Mouse (Mus musculus) limb, embryonic 12.5 days (tissue): ENCODE data around the gene Edaradd. TPM values are rescaled to one million over a fixed set of nuclear protein-coding genes. Genes with fewer than 3 reads are reported as not detected.

Experiments used
- ATAC-seq: fragments of 200-750 bp; cut with Nextera tagmentation; 2 replicates; pipeline ENCODE4 v1.8.0; 2017; ENCODE audit warnings: low read depth, moderate TSS enrichment; ENCODE audit not compliant: insufficient number of reproducible peaks, insufficient read depth, low FRiP score, low TSS enrichment
- H3K27ac ChIP-seq: fragments of 300-500 bp; sonication (generic); 2 replicates; pipeline ENCODE4 v1.5.1; 2016; ENCODE audit warnings: mild to moderate bottlenecking, moderate library complexity
- H3K27me3 ChIP-seq: fragments of 300-500 bp; sonication (generic); 2 replicates; pipeline ENCODE4 v1.6.1; 2016; ENCODE audit warnings: mild to moderate bottlenecking, moderate library complexity
- H3K36me3 ChIP-seq: fragments of 300-500 bp; sonication (generic); 2 replicates; pipeline ENCODE4 v1.6.1; 2016; ENCODE audit warnings: mild to moderate bottlenecking, moderate library complexity
- H3K4me1 ChIP-seq: fragments of 300-500 bp; sonication (generic); replicated peaks from 2 replicates; pipeline ENCODE4 v1.6.1; 2016
- H3K4me2 ChIP-seq: fragments of 300-500 bp; sonication (generic); 2 replicates; pipeline ENCODE4 v1.6.1; 2016; ENCODE audit warnings: mild to moderate bottlenecking, moderate library complexity
- H3K4me3 ChIP-seq: fragments of 300-500 bp; sonication (generic); replicated peaks from 2 replicates; pipeline ENCODE4 v1.5.1; 2016; ENCODE audit warnings: mild to moderate bottlenecking
- H3K9ac ChIP-seq: fragments of 300-500 bp; sonication (generic); replicated peaks from 2 replicates; pipeline ENCODE4 v1.6.1; 2016; ENCODE audit warnings: mild to moderate bottlenecking, moderate library complexity
- H3K9me3 ChIP-seq: fragments of 300-500 bp; sonication (generic); 2 replicates; pipeline ENCODE4 v1.6.1; 2016; ENCODE audit warnings: mild to moderate bottlenecking, moderate library complexity
- WGBS: fragments of 180-500 bp; shearing (Covaris S2); methylation state at CpG from one replicate; pipeline ENCODE4 v1.1.7; 2016; 5-methylcytosine and 5-hydroxymethylcytosine counted together
- polyA plus RNA-seq: library from polyadenylated mRNA; unstranded; fragments of >200 nt; fragmentation: Nextera tagmentation; extraction: Ambion mirVana; gene quantifications from 2 replicates; pipeline ENCODE4 v1.2.1, GENCODE M21; 2016

Edaradd gene
- polyA plus RNA-seq, 1 experiment from 2014 or later = 2.3 TPM

DNA sequence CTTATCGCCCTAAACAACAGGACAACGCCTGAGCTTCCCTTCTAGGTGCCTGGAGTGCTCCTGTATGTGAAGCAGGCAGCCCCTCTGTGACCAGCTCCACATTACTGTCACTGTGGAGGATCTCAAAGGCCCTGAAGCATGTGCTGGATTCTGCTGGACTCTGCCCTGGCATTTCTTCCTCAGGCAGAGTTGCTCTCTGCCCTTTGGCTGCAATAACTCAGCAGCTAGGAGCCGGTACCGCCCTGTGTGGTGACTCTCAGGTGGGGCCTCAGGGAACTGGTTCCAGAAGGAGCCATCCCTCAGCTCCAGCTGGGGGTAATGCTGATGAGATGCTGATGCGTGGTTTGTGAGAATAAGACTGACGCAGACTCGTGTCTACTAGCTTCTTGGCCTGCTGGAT is 63.5 kb downstream of the Edaradd start:
- Histone ChIP-seq H3K4me2 (no peak overlapping the region), H3K4me1 (no peaks in the 10 kb centered on the region), H3K27me3 (no peaks in the 10 kb centered on the region), H3K9me3 (no peaks in the 10 kb centered on the region), H3K9ac (no peak overlapping the region), H3K4me3 (no peak overlapping the region), H3K36me3 (0 out of 2 replicates have a peak, but pooled peaks cover 3% of the 10 kb centered on the region), H3K27ac (no peak overlapping the region)
- no peak for ATAC-seq
- WGBS = 72% methylated on average over 7 of the region's 7 CpGs

DNA sequence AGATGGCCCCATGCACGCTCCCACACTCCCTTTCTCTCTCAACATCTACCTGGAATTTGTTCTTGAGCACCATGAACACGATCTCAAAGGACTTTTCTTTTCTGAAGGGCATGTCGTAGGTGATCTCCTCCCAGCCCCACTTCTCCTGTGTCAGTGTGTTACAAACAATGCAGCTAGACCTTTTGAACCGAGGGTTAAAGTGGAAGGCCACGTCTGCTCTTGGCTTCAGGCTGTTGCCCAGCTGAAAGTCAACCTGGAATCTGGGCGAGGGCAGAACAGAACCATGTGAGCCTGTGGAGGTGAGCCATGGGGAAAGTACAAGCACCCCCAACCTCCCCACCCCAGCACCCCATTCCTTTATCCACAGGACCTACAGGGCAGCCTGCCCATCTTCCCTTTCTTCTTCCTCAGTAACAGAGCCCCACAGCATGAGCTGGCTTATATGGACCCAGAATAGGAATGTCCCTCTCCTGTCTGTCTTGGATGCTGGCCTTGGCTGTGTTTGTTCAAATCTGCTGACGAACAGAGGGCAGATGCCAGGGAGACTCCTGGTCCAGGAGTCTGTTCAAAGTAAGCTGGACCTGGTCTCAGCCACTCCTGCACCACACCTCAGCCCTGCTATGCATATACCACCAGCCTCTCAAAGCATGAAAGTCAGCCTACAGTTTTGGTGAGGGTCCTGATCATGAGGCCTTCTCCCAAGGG is 65.4 kb downstream of the Edaradd start:
- WGBS = 82% methylated on average over 7 of the region's 7 CpGs
- Histone ChIP-seq H3K27me3 (no peaks in the 10 kb centered on the region), H3K4me1 (no peaks in the 10 kb centered on the region), H3K4me3 (no peak overlapping the region), H3K36me3 (0 out of 2 replicates have a peak, but pooled peaks cover 3% of the 10 kb centered on the region), H3K9ac (no peak overlapping the region), H3K9me3 (no peaks in the 10 kb centered on the region), H3K27ac (no peak overlapping the region), H3K4me2 (no peak overlapping the region)
- no peak for ATAC-seq

GRCm38 (mm10) chr13:12453150-12453549 is 67.1 kb downstream of the Edaradd start:
- Histone ChIP-seq H3K4me1 (no peaks in the 10 kb centered on the region), H3K4me2 (no peak overlapping the region), H3K27ac (no peak overlapping the region), H3K9me3 (no peaks in the 10 kb centered on the region), H3K36me3 (0 out of 2 replicates have a peak, but pooled peaks cover 3% of the 10 kb centered on the region), H3K9ac (no peak overlapping the region), H3K4me3 (no peak overlapping the region), H3K27me3 (no peaks in the 10 kb centered on the region)
- no peak for ATAC-seq
- WGBS = 88% methylated on average over 14 of the region's 14 CpGs

DNA sequence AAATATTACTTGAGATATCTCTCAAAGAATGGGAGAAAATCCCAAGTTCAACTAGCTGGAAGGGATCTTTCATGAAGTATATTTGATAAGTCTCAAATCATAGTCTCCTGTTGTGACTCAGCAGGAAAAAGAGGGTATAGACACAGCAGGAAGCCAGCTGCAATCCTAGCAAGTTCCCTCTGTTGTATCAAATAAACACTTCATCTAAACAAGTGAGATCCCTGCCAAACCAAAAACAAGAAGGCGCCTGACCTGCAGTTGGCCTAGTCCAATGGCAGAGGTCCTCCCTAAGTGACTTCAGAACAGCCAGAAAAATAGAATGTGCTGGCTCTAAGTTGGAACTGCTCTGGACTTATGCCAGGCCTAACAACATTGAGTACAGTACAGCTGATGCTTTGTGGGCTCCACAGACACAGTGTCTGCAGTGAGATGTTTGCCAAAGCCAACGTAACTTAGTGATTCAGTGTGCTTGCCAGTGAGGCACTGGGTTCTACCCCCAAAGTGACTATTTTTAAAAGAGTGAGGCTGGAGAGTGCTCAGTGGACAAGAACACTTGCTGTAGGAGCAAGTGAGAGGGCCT is 78.1 kb downstream of the Edaradd start:
- no peaks in the 10 kb centered on the region for H3K9me3 ChIP-seq
- no peak overlapping the region for H3K4me3 ChIP-seq
- 86% methylated on average over 2 of the region's 2 CpGs for WGBS
- no peaks in the 10 kb centered on the region for H3K27me3 ChIP-seq
- peaks cover 46% of the 10 kb centered on the region for H3K36me3 ChIP-seq
- no peaks in the 10 kb centered on the region for H3K4me1 ChIP-seq
- H3K9ac ChIP-seq = no peak overlapping the region
- H3K4me2 ChIP-seq = no peak overlapping the region
- ATAC-seq = no peak
- H3K27ac ChIP-seq = no peak overlapping the region

- WGBS = 91% methylated on average over 6 of the region's 6 CpGs
- ATAC-seq = no peak
- Histone ChIP-seq H3K4me2 (no peak overlapping the region), H3K9me3 (no peaks in the 10 kb centered on the region), H3K4me3 (no peak overlapping the region), H3K4me1 (no peaks in the 10 kb centered on the region), H3K27ac (no peak overlapping the region), H3K36me3 (peaks cover 56% of the 10 kb centered on the region), H3K27me3 (no peaks in the 10 kb centered on the region), H3K9ac (no peak overlapping the region)
Observed at GRCm38 (mm10) chr13:12440813-12441212, 79.4 kb downstream of the Edaradd start.

DNA sequence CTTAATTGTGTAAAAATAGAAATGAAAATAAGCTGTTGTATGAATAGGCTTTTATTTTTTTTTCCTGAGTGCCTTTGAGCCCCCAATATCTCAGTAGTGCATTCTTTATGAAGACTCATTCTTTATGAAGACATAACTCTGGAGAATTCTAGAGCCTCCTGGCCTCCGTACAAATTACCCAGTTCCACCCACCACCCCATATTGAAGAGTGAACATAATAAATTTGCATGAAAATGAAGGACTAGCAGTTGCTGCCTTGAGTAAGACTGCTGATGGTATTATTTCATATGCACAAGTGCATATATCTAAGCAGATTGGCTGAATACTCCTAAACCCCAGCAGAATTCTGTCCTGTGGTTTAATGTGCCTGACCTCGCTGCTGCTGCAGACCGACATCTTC is 80.7 kb downstream of the Edaradd start:
- Histone ChIP-seq H3K36me3 (peaks cover 68% of the 10 kb centered on the region), H3K27ac (no peak overlapping the region), H3K4me3 (no peak overlapping the region), H3K9me3 (no peaks in the 10 kb centered on the region), H3K9ac (no peak overlapping the region), H3K4me2 (no peak overlapping the region), H3K27me3 (no peaks in the 10 kb centered on the region), H3K4me1 (no peaks in the 10 kb centered on the region)
- ATAC-seq = no peak
- 92% methylated on average over 3 of the region's 3 CpGs for WGBS

DNA sequence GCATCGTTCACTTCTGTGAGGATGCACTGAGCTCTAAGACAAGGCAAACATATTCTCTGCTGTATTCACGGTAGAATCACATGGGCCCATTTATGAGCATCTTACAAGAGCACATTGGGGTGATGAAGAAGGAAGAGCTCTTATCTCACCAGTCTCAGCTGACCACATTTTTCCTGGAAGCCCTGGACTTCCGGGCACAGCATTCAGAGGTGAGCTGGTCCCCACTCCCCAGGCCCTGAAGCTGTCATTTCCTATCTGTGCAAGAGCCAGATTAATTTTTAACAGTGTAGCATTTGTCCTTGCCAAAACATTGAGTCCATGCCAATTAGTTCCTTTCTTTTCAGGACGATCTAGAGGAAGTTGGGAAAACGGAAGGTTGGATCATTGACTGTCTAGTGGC is 86.4 kb downstream of the Edaradd start:
- no peak for ATAC-seq
- Histone ChIP-seq H3K36me3 (peaks cover 93% of the 10 kb centered on the region), H3K27ac (no peak overlapping the region), H3K4me3 (no peak overlapping the region), H3K4me2 (no peak overlapping the region), H3K9ac (no peak overlapping the region), H3K27me3 (no peaks in the 10 kb centered on the region), H3K9me3 (no peaks in the 10 kb centered on the region), H3K4me1 (no peaks in the 10 kb centered on the region)
- 91% methylated on average over 5 of the region's 5 CpGs for WGBS

GRCm38 (mm10) chr13:12428556-12428955 is 91.7 kb downstream of the Edaradd start:
- Histone ChIP-seq H3K4me2 (no peak overlapping the region), H3K9me3 (no peaks in the 10 kb centered on the region), H3K27ac (no peak overlapping the region), H3K4me1 (no peaks in the 10 kb centered on the region), H3K27me3 (no peaks in the 10 kb centered on the region), H3K9ac (no peak overlapping the region), H3K36me3 (peaks cover 96% of the 10 kb centered on the region), H3K4me3 (no peak overlapping the region)
- 95% methylated on average over 13 of the region's 13 CpGs for WGBS
- ATAC-seq = no peak

Other genes with a start within 250 kb of the Edaradd start
- 66.9 and 73.9 TPM in 2 replicates for gene Actn2, start 179.7 kb downstream of the Edaradd start, polyA plus RNA-seq
- 28.0 and 29.5 TPM in 2 replicates for gene Heatr1, start 125.4 kb downstream of the Edaradd start, polyA plus RNA-seq
- gene Lgals8, start 55.5 kb downstream of the Edaradd start, polyA plus RNA-seq = 13.0 TPM in 2 replicates
- 6.4 and 6.8 TPM in 2 replicates for gene Ero1lb, start 45.4 kb upstream of the Edaradd start, polyA plus RNA-seq